Mouse (Mus musculus) activated CD4-positive, CD25-positive, alpha-beta regulatory T cell, adult 4 months (primary cell): ENCODE measurements at regions not wholly inside any gene's neighbourhood (a gene's known extent, or its start where the extent isn't known, plus 50 kb on each side); places are given as distances from the start of the nearest gene placed in this dataset.

Experiments used
- ATAC-seq: one replicate; pipeline ENCODE4 v1.8.0; 2017

DNA sequence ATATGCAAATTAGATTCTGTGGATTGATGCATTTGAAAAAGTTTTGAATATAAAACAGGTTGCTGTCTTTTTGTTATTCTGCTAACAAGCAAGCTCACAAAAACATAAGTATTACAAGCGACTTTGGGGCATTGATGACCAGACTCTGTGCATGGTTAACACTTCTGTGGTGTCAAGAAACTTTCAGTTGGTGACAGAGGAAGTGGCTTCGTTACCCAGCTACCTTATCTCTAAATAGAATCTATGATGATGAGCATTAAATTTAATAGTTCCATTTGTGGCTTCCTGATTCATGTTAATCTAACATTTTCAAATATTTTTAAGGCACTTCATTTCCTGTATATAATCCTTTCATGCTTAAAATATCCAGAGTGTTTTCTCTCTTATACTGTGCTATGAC, 100.8 kb downstream of the Tm2d1 start:
- ATAC-seq = peak; percentile 94

DNA sequence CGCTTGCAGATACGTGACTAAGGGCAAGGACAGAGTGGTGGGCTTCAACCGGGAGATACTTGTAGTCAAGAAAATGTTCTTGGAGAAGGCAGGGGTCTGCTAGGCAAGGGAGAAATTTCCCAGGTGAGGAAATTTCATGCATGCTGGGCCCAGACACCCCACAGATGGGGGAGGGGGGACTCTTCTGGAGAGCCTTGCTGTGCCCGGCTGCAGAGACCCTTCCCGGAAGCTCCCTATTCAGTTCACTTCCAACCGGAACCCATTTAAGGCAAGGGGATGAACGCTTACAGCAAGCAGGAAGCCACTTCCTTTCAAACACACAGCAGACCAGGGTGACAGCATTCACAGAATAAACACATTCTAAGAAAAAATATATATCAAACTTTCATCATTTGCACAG, 124.8 kb downstream of the Tm2d1 start:
- no peak for ATAC-seq

DNA sequence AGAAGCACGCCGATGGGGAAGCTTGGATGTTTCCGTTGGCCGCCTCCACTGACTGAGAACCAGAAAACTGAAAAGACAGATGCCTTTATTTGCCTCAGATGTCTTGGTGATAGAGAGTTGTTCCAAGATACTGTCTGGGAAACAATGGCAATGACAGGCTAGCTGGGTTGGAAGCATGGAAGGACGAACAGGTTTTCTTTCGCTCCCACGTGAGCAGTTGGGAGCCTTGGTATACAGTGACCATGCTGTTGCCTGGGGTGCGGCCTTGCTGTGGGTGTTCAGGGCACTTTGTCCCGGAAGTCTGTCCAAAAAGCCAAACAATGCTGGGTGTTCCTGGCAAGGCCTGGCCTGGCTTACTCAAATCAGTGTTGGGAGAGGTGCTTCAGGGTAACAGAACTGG, 125.4 kb downstream of the Tm2d1 start:
- ATAC-seq = no peak

DNA sequence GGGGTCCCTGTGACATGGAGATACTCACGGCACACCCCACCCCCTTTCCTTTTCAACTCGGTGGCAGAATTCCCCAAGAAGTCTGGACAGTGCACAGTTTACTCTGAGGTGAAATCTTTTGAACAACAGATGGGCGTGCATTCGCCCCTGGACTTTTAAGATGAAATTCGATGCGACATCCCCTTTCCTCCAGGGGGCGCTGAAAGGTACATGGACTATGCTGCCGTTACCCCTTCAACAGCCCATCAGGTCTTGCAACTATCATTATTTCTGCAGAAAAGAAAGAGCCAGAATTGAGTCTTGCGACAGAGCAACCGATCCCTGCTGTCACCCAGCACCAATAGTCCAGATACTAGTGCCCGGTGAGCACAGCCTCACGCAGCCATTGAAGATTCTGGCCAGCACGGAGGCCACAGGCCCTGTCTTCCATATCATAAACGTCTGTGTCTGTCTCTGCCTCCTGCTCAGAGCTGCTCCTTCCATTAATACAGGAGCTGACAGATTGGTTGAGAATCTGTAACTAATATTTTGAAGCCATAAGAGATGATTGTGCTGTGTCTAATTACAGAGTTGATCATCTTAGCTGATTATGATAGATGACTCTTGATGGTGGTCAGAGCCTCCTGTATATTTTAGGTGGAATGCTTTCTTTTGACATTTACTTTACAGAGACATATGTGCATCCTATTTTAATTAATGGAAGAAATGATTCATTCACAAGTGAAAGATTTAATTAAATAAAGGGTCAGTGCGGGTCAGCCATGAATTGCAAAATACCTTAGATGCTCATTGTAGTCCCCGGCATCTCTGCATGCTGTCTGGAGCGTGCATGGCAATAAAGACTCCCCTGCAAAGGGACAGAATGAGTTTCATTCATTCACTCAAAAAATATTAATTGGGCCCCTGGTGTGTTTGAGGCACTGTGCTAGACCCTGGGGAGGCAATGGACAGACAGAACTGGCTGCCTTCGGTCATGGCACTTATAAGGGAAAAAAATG, 128.0 kb downstream of the Tm2d1 start:
- peak; percentile 69 for ATAC-seq

DNA sequence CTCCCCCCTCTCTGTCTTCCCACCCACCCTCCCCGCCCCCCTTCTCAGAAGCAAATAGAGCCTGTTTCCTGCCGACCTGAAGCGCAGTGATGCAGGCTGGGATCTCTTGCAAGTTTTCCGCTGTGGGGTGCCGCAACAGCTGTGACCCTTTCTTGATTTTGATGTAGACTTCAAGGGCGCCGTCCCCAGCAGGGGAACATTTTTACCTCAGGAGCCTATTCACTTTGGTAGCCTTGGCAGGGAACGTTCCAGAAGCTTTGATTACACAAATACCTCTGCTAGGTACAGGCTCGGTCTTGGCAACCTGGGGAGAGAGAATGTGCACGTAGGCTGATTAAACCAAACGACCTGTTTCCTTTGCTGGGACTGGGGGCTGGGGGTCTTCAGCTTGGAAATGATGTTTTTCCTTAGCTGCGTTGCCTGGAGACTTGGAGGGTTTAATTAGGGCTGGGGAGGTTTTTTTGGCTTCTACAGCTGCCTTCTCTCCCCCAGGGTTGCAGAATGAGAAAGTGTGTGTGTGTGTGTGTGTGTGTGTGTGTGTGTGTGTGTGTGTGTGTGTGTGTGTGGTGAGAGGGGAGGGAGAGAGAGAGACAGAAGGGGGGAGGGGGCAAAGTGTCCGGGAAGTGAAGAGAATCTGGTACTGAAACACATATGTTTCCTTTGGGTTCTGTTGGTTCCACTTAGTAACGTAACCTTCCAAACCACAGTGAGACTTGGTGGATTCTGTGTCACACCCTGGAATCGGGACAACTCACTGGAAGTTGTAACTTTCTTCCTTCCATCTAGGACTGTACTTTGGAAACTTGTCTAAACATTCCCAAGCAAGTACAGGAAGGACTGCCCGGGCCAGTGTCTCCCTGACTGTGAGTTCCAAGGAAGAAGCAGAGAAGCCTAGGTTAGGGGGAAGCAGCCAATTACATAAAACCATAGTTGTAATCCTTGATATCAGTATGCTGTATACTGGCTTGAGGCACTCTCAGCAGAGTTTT, 138.9 kb downstream of the Tm2d1 start:
- ATAC-seq = peak; percentile 61

DNA sequence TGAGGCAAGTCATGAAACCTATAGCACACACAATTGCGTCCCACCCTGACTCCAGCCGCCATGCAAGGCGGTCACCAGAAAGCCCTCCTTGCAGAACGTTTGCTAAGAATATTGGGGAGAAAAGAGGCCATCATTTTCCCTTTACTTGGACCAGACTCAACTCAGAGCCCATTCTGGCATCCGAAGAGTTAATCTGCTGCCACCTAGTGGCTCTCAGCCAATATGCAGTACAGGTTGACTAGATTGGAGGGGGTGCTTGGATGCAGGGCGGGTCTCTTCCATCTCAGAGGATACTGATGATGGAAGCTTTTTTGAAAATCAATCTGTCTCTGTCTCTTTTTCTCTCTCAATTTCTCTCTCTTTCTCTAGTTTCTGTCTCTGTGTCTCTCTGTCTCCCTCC, 139.6 kb downstream of the Tm2d1 start:
- peak; percentile 86 for ATAC-seq

DNA sequence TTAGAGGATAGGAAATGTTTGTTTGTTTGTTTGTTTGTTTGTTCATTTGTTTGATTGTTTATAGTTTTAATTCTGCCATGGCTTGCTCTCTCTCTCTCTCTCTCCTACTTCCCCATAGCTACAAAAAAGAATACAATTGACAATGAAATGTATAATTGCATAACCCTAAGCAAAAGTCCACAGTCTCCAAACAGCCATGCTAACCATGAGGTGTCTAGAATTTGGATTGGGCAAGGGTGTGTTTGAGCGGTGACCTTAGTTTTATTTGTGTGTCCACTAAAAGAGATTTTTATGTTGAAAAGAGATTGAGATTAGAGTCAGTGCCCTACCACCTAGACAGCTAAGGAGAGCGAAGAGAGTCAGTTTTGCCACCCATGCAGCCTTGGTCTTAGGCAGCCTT, 141.2 kb downstream of the Tm2d1 start:
- ATAC-seq = no peak

DNA sequence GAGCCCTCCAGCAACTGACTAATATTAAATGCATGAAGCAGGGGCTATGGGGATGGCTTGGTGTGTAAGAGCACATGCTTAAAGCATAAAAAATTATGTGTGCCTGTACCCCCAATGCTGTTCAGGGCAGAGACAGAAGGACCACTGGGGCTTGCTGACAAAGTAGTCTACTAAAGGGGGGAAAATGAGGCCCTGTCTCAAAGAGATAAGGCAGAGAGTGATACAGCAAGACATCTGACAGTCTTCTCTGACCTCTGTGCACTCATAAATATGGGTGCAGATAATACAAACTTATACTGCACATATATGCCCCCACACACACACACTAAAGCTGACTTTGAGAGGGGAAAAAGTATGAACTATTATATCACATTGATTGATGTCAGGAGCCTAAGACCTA, 142.8 kb downstream of the Tm2d1 start:
- no peak for ATAC-seq

DNA sequence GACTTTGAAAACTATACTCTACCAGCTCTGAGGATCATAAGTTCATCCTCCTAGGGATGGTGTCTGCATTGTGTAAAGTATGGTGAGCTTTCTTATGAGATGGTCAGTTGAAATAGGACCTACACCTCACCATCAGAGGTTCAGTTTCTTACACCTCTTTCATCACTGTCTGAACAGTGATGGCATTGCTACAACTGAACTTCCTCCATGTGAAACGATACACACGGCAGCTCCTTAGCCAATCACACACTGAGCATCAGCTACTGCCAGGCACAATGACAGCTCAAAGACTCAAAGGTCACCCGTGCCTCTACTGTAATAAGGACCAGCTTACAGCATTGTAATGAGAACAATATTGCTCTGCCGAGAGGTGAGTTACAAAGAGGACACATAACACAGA, 145.0 kb downstream of the Tm2d1 start:
- ATAC-seq = no peak

DNA sequence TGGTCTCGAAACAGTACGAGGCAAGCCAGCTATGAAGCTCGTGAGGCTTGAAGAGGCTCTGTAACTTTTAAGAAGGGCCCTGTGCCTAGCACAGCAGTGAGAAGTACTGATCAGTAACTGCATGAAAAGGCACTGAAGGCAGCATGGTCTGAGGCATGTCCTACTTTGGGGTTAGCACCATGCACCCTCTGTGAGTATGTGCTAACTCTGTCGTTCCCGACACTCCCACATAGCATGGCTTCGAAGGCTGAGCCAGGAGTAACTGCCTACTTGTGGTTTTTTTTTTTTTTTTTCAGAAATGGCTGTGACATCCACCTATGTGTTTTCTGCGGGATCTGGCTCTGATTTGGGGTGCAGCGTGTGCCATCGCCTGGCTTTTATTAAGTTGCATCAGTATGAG, 145.6 kb downstream of the Tm2d1 start:
- ATAC-seq = no peak

DNA sequence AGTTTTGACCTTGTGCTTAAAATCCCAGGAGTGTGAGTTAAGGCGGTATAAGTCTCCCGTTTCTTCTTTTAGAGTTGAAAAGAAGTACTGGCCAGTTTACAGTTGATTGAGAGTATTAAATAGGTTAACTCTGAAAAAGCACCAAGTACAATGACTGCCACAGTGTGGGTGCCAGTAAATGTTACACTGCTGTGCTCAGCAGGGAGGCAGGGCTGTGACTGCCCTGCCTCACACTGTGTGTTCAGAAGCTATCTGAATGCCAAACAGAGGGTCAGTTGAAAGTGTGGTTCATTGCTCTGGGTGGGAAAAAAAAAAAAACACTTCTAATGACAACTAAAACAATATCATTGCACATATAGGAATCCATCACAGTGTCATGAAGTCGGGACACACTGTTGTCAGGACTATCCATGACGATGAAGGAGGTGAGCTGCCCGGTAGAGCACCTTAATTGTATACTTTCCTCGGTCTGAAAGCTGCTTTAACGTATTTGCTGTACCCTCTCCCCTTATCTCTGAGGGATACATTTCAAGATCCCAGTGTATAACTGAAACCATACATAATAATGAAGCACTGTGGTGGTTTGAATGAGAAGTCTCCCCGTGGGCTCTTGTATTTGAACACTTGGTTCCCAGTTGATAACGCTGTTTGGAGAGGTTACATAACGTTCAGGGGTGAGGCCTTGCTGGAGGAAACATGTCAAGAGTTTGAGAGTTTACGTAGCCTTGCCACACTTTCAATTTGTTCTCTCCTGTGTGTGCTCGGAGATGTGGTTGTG, 146.9 kb downstream of the Tm2d1 start:
- ATAC-seq = no peak

DNA sequence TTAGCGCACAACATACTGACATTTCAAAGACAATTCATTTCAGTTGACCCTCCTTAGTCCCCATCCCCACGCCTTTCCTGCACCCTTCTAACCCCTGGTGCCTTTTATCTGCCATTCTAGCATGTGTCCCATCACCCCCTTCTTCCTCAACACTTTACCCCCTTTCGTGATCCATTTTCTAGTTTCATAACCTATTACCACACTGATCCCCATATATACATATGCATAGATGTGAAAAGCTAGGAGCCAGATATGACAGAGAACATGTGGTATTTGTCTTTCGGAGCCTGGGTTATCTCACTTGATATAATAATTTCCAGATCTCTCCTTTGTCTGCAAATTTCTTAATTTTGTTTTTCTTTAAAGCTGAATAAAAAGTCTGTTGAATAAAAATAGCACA, 154.9 kb downstream of the Tm2d1 start:
- no peak for ATAC-seq

DNA sequence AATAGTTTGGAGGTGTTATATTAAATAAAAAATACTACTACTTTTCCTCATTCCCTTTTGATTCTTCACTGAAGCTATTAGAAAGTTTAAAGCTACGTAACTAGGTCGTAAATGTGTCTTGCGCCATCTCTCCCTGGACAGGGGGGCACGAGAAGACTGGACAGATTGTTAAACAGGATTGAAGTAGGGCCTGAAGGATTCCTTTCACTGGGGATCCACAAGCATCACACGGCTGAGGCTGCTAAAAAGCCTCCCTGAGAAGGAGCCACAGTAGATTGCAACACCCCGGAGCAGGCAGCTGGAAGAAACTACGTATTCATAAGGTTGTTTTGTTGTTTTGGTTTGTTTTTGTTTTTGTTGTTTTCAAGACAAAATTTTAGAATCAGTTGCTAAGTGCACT, 158.7 kb downstream of the Tm2d1 start:
- ATAC-seq = no peak

DNA sequence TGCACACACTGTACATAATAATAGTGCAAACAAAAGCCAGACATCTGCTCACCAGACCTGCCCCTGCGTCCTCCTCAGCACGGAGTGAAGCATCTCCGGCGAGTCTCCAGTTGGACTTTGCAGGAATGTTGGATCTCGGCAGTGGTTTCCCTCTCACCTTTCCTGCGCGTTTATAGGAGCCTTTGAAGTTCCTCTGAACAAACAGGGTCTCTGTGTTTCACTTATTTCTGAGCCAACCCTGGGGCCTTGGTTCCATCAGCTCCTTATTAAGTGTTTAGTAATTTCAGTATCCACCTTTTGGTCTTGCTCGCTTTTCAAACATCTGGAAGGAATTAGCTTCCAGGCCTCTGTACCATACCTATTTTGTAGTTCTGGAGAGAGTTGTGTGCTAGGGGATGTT, 159.7 kb downstream of the Tm2d1 start:
- no peak for ATAC-seq

DNA sequence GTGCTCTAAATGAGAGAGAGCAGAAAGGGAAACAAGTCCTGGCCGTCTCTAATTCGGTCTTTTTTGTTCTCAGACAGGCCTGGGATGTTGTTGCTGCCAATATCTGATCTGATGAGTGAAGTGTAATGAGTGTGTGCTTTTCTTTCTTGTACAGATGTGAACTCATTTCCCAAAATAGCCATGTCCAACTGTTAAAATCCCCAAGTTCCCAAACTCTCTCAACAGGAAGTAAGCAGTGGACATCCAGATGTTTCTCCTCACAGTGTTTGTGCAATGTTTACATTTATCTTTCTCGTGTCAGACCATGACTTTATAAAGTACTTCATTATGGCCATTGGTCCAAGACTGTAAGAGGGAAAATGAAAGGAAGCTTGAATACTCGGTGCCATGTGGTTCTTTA, 161.5 kb downstream of the Tm2d1 start:
- no peak for ATAC-seq

DNA sequence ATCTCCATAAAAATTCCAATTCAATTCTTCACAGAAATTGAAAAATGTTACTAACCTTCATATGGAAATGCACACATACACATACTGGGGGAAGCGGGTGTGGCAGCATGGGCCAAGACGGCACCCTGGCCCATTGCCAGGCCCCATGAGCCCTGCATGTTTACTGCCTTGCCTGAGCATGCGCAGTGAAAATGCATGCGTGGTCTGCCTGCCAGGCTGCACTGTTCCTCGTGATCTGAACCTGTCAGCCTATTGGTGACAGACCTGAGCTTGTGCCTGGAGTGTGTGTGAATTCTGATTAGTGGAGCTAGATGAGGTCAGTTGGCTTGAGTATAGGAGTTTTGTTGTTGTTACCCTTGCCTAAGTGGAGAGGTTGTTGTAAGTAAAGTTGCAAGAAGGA, 167.9 kb downstream of the Tm2d1 start:
- ATAC-seq = no peak

DNA sequence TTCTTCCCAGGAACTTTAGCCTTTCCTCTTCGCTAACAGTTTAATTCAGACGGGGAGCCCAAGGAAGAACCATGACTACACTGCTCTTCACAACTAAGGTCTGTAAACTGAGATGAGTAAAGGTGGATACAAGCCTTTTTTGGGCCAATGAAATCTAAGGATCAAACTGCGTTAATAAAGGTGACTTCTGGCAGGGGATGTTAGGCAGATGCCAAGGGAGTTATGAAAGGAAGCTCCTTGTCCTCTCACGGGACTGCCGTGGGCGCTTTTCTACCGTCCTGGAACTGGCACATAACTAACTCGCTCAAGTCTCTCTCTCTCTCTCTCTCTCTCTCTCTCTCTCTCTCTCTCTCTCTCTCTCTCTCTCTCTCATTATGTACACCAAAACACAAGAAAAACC, 175.7 kb downstream of the Tm2d1 start:
- ATAC-seq = no peak

DNA sequence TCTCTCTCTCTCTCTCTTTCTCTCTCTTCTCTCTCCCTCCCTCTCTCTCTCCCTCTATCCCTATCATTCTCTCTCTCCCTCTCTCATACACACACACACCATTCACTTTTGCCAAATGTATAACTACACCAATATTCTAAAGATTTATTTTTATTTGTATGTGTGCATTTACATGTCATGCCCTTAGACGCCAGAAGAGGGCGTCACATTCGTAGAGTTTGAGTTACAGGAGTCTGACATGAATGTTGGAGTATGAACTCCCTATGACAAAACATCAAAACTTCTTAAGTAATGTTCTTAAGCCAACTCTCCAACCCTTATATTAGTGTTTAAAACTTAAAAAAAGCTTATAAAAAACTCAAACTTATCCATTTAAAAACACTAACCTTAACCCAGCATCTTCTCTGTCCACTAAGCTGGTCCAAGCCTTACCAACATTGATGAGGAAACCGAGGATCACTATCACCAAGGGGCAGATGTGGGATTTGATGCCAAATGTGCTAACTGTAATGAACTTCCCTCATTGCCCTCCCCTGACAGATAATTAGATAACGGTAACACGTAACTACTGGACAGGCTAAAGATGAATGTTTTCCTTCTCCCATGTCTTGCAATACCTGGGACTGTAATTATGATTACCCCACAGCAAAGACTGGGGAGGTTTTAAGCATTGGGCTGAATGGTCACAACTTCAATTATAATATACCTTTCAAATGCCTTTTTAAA, 176.7 kb downstream of the Tm2d1 start:
- ATAC-seq = no peak

DNA sequence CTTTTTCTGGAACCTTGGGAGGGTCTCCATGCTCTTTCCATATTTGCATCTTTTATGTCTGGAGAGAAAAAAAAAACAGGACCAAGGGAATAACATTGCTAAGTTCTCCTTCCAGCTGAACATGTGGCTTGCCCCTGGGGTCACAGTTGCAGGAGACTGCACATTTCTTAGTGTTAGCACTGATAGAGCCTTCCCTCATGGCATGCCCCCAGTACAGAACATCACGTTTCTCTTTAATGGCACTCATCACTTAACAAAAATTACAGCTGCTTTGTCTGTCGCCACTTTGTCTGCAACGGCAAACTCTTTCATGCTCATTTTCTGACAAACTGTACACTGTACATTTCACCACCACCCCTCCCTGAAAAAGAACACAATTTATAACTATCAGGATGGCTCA, 180.0 kb downstream of the Tm2d1 start:
- ATAC-seq = no peak

DNA sequence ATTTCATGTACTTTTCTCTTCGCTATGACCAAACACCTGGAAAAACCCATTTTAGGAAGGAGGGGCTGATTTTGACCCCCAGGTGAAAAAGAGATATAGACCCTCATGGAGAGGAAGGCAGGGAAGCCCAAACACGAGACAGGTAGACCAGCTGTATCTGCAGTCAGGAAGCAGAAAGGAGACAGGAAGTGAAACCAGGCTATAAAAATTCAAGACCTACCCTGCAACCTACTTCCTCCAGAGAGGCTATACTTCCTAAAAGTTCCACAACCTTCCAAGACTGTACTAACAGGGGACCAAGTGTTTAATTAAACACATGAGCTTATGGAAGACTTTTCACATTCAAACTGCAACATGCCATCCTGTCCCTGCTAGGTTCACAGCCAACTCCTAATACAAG, 180.9 kb downstream of the Tm2d1 start:
- ATAC-seq = no peak

DNA sequence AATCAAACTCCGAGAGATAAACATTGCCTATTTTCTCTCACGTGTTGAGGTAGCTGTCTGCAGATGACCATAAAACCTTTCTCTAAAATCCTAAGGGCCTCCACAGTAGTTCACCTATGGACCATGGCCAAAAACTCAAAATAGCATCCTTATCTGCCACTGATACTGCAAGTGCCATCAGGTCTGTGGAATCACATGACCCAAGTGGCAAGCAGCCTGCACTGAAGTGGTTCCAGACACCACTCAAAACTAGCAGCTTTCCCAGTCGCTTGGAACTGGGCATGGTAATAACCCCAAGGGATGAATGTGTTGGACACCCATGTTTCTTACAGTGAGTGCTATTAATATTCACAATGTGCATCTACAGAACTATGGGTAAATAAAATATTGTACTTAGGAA, 182.0 kb downstream of the Tm2d1 start:
- ATAC-seq = no peak

DNA sequence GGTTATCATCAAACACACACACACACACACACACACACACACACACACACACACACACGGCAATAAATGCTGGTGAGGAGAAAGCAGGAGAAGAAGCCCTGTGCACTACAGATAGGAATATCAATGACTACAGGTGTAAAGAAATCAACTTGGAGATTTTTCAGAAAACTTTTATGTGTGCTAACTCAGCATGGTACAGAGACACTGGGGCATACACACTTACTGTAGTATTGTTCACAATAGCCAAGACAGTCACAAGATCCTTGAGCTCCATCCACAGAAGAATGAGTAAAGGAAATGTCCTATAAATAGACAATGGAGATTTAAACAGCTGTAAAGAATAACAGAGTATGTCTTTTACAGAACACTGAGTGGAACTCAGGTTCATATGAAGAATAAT, 182.4 kb downstream of the Tm2d1 start:
- ATAC-seq = no peak
